Mouse (Mus musculus) liver, embryonic 18 days (tissue): Measurements from ENCODE around the gene Olfr978. TPM values are rescaled to one million over a fixed set of nuclear protein-coding genes. Genes with fewer than 3 reads are reported as not detected.

Experiments used
- polyA plus RNA-seq: library from polyadenylated mRNA; depleted of rRNA; stranded (reverse); fragments of >200 nt; gene quantifications from 2 replicates; pipeline ENCODE4 v1.2.3, GENCODE M21; 2012; rRNA removed

Gene Olfr978
- not detected in 2 replicates for polyA plus RNA-seq

DNA sequence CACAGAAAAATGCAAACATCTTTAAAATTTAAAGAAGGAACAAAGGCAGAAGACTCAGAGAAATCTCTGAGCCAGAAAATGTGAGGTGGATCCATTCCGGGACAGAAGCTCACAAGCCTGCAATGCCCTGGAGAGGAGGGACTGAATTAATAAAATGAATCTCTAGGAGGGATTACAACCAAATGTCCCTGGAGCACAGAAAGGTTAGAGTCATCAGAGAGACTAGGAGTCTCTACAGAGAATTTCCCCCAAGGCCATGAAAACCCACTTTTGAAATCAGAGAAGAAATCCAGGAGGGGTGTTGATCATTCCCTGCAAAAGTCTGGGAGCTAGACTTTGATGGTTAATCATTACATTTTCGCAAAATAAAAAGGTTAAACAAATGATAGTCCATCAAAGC lies at the start of gene Olfr978:
Gene Olfr978 (plus strand): TSS at position 301 of the 400 bp plus-strand sequence.

GRCm38 (mm10) chr9:39951946-39952345 lies 40.0 kb upstream of the Olfr978 start, which contains the start of gene Olfr975:
Olfr975 (minus strand) TSS chr9:39952046.

GRCm38 (mm10) chr9:39961033-39961432 lies 30.9 kb upstream of the Olfr978 start, which contains the start of gene Olfr976:
Olfr976 (minus strand) TSS chr9:39961133.

GRCm38 (mm10) chr9:40003365-40003764 lies 11.5 kb downstream of the Olfr978 start, which contains the start of gene Olfr979:
Olfr979 (minus strand) TSS chr9:40003465.

GRCm38 (mm10) chr9:40009482-40009881 lies 17.6 kb downstream of the Olfr978 start, which contains the start of gene Olfr980:
Olfr980 (minus strand) TSS chr9:40009582.

GRCm38 (mm10) chr9:40021164-40021563 lies 29.3 kb downstream of the Olfr978 start, which contains the start of gene Olfr981:
Olfr981 (plus strand) TSS chr9:40021464.

Other genes with a start within 250 kb of the Olfr978 start
- gene Olfr967, start 245.9 kb upstream of the Olfr978 start, polyA plus RNA-seq, result not detected in 2 replicates
- not detected in 2 replicates for gene Olfr968, start 208.9 kb upstream of the Olfr978 start, polyA plus RNA-seq
- not detected in 2 replicates for gene Olfr969, start 201.2 kb upstream of the Olfr978 start, polyA plus RNA-seq
- gene Olfr970, start 183.3 kb upstream of the Olfr978 start, polyA plus RNA-seq, result not detected in 2 replicates
- not detected in 2 replicates for gene Olfr971, start 155.2 kb upstream of the Olfr978 start, polyA plus RNA-seq
- gene Olfr972, start 125.7 kb upstream of the Olfr978 start, polyA plus RNA-seq, result not detected in 2 replicates
- gene Olfr229, start 84.8 kb upstream of the Olfr978 start, polyA plus RNA-seq, result not detected in 2 replicates
- not detected in 2 replicates for gene Olfr974, start 54.6 kb upstream of the Olfr978 start, polyA plus RNA-seq
- not detected in 2 replicates for gene Olfr975, start 40.1 kb upstream of the Olfr978 start, polyA plus RNA-seq
- gene Olfr976, start 31.0 kb upstream of the Olfr978 start, polyA plus RNA-seq, result not detected in 2 replicates
- gene Olfr979, start 11.4 kb downstream of the Olfr978 start, polyA plus RNA-seq, result not detected in 2 replicates
- gene Olfr980, start 17.5 kb downstream of the Olfr978 start, polyA plus RNA-seq, result not detected in 2 replicates
- gene Olfr981, start 29.4 kb downstream of the Olfr978 start, polyA plus RNA-seq, result not detected in 2 replicates
- gene Olfr982, start 81.7 kb downstream of the Olfr978 start, polyA plus RNA-seq, result not detected in 2 replicates
- gene Olfr983, start 101.5 kb downstream of the Olfr978 start, polyA plus RNA-seq, result not detected in 2 replicates
- gene Olfr984, start 122.1 kb downstream of the Olfr978 start, polyA plus RNA-seq, result not detected in 2 replicates
- gene Olfr985, start 138.1 kb downstream of the Olfr978 start, polyA plus RNA-seq, result not detected in 2 replicates
- not detected in 2 replicates for gene Tmem225, start 156.0 kb downstream of the Olfr978 start, polyA plus RNA-seq
- not detected in 2 replicates for gene Olfr986, start 188.8 kb downstream of the Olfr978 start, polyA plus RNA-seq
- 0.75 and 0.88 TPM in 2 replicates for gene Zfp202, start 200.2 kb downstream of the Olfr978 start, polyA plus RNA-seq